Mouse (Mus musculus): ENCODE results near the gene Cop1.
"Not testable (repeated sequence)": the region's sequence is repeated elsewhere in the genome, so short reads cannot be mapped to it uniquely, and the experiment has no call there.

Gene Cop1

DNA sequence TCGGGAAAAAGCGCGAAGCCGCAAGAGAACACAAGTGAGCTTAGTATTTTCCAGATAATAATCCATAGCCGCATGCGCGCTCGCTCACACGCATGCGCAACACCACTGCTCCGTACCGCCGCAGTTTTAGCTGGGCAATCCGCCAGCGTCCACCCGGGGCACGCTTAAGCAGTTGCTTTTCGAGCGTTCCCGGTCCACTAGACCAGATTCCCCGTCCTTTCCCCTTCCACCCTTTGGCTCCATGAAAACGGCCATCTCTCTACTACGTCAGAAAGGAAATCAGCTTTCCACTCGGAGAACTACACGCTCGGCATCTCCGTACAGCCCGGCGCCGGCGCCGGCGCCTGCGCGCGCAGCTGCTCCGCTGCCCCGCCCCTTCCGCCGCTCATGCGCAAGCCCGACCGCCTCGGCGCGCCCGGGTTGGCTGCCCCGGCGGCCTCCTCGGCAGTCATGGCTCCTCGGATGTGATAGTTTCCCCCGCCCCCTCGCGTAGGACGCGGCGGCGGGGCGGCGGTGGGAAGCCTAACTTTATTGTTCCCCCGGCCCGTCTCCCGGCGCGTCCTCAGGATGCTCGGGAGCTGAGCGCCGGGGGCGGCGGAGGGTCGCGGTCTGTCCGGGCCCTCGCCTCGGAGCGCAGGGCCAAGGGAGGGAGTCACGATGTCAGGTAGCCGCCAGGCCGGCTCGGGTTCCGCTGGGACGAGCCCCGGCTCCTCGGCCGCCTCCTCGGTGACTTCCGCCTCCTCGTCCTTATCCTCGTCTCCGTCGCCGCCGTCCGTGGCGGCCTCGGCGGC lies at the start of gene Cop1:
Gene Cop1 (plus strand): TSS at position 540 of the 791 bp plus-strand sequence.
- DNase-seq (ENCODE audit: low spot score), result peak; percentile 91

DNA sequence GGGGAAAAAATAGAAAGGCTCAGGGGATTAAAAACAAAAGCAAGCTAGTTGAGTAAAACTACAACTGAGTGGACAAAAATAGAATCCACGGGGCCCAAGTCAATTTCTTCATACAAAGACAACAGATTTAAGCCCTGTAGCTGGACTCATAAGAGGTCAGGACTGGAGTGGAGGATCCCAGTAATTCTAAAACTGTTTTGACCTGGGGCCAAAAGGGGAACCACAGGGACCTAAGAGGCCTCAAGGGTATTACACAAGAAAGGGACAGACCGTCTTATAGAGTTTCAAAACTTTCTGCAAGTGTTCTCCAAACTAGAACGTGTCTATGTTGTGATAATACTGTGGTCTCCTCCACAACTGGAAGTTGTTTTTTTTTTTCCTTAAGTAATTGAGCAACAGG lies 45.4 kb upstream of the Cop1 start:
- peak; percentile 55 for DNase-seq (ENCODE audit: low spot score)

DNA sequence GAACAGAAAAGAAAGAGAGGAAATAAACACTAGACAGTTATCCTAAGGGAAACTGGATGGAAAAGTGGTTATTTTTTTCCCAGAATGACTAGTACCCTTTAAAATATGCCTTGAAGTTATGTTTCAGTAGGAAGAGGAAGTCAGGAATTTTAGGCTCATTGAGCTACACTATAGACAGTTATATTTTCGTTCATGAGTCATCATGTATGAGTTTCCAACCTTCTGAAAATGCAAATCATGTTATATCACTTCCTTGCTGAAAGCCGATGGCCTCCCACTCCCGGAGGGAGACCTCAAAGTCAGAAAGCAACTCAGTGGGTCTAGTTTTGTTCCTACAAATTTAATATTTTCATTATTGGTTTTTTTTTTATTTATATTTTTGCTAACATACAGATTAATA lies 33.5 kb upstream of the Cop1 start:
- no peak for DNase-seq (ENCODE audit: low spot score)

DNA sequence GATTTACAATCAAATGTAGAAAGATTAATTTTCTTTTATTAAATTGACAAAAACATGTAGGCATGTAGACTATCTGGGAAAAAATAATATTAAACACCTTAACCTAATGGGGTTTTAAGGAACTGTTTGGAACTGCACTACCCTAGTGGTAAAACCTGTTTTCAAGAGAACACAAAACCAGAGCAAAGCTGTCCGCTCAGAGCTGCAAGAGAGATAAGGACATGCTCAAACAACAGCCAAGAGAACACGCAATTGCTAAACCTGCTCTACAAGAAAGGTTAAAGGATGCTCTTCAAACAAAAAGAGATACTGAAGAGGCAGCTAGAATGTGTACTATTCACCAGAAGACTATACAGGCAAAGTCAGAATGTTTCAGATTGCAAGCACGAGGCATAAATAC lies 32.5 kb upstream of the Cop1 start:
- DNase-seq (ENCODE audit: low spot score), result no peak

DNA sequence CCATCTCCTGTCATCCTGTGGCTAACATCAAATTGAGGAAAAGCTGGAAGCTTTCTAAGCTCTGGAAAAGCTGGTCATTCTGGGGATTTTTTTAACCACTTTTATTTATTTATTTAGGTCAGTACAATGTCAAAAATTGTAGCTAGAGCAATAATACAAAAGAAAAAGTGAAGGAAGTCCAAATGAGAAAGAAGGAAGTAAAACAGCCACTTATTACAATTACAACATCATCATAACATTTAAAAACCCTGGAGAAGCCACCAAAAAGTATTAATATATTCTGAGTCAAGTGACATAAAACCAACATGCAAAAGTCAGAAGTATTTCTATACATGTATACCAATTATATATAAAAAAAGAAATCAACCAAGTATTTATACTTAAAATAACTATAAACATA lies 30.9 kb upstream of the Cop1 start:
- no peak for DNase-seq (ENCODE audit: low spot score)

DNA sequence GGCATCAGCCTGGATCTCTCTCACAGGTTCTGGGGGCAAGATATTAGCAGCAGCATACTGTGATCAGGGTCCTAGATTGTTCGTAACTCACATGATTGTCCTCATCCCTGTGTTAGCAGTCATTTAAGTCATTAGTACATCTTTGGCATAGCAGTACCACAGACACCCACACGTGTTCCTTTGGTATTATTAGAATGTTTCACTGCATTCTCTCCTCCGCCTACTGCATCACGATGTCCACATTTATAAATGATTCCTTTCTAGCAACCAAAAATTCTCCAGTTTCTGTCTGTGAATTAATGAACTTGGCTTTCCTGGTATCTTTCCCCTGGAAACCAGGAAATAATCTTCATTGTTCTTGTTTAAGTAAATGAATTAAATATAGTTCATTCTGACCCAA lies 20.4 kb upstream of the Cop1 start:
- no peak for DNase-seq (ENCODE audit: low spot score)

DNA sequence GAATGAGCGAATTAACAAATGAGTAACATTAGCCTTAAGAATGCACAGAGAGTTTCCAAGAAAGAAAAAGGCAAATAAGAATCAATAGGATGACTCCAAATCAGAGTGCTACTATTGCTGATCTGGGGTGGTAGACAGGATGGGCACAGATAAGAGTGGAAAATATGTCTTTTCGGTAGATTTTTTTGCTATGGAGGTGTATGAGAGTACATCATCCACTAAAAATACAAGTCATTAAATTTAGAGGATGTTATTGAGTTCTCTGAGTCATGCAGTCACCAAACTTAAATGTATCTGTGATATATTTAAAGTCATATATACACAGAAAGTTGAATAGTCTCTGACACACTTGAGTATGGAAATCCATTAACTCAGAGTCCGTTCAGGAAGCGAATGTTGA lies 14.7 kb upstream of the Cop1 start:
- DNase-seq (ENCODE audit: low spot score), result no peak

DNA sequence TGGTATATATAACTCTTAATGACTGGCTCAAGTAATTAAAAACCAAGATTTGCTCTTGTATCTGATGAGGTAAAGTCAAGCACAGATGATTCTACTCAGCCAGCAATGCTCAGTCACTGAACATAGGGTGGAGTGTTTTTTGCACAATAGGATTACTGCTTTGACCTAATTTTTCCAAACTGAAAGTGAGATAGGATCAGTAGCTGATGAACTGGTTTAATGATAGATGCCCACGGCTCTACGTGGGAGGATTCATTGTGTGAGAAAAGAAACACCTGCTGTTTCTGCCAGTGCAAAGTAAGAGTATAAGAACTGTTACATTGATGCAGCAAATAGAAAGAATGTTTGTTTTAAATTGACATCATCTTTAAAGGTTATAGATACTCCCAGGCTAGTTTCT lies 10.1 kb upstream of the Cop1 start:
- no peak for DNase-seq (ENCODE audit: low spot score)

DNA sequence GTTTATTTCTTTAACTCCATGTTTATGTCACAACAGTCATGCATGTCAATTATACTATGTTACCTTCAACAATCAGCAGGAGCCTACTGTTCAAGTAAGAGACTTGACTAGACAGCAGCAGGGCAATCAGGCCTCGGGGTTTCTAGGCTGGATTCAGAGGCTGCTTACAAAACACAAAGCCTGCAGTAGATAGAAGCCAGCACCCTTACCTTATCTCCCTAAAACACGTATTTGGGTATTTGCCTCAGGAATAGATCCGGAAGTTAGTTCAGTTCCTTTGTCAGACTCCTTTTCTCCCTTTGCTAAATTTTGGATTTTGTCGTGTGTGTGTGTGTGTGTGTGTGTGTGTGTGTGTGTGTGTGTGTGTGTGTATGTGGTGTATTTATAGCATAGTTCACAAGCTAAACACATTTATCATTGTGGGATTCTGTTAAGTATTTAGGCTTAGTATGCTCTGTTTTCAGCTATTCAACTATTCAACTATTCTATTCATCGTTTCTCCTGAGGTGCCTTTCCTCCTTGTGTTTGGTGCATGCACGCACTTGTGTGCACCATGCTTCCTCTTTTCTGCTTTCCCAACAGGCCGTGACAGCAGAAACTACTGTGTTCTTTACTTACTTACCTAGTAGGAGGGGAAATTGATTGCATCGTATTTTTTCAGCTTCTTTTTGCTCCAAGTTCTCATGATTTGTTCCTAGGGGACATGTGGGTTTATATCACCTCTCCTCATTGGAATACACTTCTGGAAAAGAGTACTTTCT lies 6.9 kb upstream of the Cop1 start:
- DNase-seq (ENCODE audit: low spot score), result no peak

DNA sequence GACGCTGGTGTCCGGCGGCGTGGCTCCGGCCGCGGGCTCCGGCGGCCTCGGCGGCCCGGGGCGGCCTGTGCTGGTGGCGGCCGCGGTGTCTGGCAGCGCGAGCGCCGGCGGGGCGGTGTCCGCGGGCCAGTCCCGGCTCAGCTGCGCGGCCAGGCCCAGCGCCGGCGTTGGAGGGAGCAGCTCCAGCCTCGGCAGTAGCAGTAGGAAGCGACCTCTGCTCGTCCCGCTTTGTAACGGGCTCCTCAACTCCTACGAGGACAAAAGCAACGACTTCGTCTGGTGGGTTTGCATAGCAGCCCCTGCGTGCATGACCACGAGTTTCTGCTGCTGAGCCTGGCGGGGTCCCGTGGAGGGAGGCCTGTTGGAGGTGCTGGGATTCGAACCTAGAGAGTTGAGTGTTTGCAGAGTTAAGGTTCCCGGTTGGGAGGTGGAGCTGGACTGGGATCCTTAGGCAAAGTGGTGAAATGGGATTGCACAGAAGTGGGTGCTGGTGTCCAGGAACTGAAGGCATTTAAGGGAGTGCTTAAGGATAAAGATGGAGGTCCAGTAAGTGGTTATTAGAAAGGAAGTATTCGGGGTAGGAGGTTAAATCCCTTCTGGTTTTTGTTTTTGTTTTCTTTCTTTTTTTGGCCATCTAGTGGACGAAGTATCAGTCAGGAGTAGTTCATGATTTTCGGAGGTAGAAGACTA lies 597 bp downstream of the Cop1 start:
- not testable (repeated sequence) for DNase-seq (ENCODE audit: low spot score)

DNA sequence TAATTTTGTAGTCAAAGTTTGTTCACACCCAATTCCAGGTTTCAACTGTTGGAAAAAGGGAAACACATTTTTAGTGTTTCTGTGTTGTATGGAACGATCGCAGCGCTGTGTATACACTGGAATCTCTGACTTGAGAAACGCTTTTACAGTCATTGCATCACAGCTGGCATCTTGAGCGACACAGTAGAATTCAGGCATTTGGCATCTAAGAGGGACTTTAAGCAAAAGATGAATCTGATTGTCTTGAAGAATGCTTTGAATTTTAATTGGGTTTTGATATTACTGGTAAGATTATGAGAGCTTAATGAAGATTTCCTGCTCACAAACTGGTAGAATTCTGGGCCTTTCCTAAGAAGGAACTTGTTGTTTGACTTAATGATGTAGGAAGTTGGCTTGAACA lies 1.3 kb downstream of the Cop1 start:
- no peak for DNase-seq (ENCODE audit: low spot score)

DNA sequence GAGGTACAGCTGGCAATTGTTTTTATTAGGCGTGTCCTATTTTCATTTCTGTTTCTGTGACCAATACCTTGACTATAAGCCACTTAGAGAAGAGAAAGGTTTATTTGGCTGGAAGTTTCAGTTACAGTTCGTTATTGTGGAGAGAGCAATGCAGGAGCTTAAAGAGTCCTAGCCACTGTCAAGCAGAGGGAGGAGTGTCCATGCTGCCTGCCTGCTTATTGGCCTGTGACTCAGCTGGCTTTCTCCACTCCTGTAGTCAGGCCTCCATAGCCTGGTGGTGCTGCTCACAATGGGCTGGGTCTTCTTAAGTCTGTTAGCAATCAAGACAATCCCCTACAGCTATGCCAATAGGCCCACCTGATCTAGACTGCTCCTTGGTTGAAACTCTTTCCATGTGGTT lies 2.4 kb downstream of the Cop1 start:
- DNase-seq (ENCODE audit: low spot score), result no peak

DNA sequence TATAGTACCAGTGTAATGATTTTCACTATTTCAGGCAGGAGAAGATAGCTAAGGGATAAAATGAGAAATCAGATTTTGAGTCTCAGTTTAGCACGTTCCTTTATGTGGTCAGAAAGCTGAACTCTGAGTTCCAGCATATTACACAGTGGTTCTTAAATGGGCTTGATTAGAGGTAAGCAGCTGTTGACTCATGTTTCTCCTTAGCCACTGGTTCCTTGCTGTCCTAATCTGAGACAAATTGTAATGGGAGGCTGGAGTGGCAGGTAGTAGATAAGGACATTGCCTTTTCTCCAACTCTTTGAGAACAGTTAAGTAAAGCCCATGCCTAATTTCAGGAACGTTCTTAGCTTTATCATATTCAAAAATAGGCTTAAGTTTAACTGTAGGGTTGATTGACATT lies 3.6 kb downstream of the Cop1 start:
- no peak for DNase-seq (ENCODE audit: low spot score)

DNA sequence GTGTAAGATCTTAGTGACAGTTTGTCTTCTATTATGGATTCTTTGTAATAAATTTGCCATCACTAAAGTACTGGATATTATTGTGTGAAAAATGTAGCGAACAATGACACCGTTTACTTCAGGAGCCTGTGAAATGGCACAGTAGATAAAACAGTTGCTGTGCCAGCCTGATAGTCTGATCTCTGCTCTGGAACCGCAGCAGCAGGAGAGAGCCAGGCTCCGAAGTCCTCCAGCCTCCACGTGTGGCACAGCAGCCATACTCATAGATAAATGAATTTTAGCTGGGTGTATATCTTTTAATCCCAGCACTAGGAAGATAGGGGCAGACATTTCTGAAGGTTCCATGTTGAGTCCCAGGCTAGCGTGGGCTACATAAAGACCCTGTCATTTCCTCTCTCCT lies 6.0 kb downstream of the Cop1 start:
- no peak for DNase-seq (ENCODE audit: low spot score)

DNA sequence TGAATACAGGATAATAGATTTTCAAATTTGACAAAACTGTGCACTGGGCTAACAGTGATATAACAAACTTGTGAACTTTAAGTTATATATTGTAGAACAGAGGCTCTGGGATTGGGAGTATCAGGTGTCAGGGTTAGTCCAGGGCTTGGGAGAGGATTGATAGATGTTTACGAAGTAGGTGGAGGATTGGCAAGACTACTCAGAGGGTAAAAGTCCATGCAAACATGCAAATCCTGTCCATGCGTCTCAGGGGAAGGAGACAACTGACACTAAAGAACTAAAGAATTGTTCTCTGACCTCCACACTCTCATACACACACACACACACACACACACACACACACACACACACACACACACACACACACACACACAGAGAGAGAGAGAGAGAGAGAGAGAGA lies 18.2 kb downstream of the Cop1 start:
- DNase-seq (ENCODE audit: low spot score), result no peak

DNA sequence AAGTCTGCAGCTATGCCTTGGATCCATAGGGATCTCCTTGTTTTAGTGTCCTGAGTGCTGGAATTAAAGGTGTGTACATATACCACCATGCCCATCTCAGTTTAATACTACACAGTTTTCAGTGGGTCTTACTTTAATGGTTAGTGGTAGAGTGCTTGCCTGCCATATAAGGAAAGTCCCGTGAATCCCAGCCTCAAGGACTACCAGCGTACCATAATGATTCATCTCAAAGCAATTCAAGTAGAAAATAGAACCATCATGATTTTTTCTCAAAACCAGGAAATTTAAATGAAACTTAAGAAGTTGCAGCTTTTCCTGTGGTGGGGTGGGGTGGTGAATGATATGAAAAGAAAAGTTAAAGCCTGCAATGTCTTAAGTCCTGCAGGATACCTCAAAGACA lies 21.0 kb downstream of the Cop1 start:
- no peak for DNase-seq (ENCODE audit: low spot score)

DNA sequence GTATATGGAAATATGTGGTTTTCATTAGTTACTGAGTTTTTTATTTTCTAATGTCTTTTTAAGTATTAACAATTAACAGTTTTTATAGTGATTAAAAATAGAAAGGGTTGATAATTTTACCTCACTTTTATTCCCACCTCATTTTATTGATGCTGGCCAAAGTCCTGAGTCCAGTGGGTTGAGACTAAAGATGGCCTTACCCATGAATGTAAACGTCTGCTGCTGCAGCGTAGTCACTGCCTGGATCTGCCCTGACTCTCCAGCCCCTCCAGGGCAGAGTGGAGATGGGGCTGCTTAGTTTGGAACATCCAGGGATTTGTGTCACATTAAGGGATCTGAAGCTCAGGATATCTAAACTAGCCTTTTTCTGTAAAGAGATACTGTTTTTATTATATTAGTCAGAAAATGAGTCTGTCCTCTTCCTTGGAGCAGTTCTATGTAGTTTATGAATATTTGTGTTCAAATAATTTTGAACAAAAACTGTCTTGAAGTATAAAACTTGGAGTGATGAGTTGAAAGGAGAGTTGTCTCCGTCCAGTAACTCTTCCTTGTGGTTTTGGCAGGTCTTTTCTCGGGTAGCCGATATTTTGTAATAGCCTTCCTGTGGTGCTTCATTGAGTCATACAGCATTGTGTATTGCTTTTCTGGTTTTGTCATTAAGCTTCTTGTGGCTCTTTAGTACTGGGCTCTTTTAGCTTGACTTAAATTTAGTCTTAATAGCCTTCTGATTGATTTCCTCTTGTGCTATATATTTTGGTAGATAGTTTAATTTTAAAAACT lies 23.0 kb downstream of the Cop1 start:
- no peak for DNase-seq (ENCODE audit: low spot score)

DNA sequence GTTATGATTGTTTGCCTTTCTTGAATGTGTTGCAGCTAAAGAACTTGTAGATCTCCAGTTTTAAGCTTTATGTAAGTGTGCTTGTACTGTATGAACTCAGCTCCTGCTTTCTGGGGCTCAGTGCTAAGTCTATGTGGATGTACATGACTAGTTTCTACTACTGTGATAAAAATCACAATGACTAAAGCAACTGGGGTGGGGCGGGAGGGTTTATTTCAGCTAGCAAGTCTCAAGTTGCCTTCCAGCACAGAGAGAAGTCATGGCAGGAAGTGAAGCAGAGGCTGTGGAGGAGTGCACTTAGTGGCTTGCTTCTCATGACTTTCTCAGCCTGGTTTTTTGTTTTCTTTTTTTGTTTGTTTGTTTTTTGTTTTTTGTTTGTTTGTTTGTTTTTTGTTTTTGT lies 24.4 kb downstream of the Cop1 start:
- no peak for DNase-seq (ENCODE audit: low spot score)

DNA sequence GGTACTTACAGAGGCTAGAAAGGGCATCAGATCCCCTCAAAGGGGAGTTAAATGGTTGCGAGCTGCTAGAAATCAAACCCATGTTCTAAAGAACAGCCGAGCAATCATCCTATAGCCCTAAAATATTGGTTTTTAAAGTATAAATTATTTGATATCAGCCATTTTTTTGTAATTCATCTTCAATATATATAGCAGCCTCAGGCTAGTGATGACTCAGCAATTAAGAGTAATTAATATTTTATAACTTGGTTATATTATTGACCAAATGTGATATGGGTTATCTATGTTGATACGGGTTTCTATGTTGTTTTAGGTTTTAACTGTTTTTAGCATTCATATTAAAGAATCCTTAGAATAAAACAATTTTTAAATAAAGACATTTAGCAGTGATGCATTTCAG lies 31.7 kb downstream of the Cop1 start:
- no peak for DNase-seq (ENCODE audit: low spot score)

DNA sequence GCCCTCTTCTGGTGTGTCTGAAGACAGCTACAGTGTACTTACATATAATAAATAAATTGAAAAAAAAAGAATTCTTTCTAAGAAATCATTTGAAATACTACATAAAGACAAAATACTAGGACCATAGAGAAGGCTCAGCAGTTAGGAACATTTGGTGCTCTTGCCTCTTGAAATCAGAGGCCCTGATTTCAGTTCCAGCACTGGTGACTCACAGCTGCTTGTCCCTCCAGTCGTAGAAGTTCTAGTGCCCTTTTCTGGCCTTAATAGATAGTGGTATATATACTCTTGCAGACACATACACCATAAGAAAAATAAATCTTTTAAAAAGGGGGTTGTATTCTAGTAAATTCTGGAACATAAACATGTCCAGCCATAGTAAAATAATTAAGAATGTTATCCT lies 48.0 kb downstream of the Cop1 start:
- DNase-seq (ENCODE audit: low spot score), result no peak

DNA sequence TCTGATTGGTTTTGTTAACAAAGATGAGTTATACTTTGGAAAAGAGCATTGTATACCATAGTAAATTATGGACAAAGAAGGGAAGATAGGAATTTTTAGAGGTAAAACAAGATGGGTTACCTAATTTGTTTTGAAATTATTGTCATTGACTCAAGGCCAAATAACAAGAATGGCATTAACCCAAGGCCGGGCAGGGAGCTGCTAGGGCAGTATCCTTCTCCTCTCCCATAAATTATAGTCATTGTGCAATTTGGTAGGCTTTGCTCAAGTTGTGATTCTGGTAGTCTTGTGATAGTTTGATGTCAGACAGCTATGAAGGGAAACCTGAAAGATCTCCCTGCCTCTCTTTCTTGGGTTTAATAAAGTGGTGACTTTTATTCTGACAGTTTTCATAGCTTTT lies 49.7 kb downstream of the Cop1 start:
- no peak for DNase-seq (ENCODE audit: low spot score)

DNA sequence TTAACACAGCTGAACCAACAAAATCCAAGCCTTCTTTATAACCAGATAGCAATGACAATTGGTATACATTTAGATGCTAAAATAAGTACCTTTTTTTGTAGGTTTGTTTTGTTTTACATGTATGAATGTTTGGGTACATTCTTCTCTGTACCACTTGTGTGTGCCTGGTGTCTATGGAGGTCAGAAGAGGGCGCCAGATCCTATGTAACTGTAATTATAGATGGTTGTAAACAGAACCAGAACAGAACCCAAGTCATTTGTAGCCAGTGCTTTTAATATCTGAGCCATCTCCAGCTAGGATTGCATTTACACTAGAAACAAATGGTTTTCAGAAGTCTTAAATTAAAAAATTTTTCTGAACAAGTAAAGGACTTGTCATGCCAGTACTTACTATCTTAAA lies 54.7 kb downstream of the Cop1 start:
- DNase-seq (ENCODE audit: low spot score), result peak; percentile 14

Measured in lung, postnatal 25 days (tissue).